Mouse (Mus musculus) liver, embryonic 14.5 days (tissue): ENCODE data around the gene Ptprj. TPM values are rescaled to one million over a fixed set of nuclear protein-coding genes. Genes with fewer than 3 reads are reported as not detected.
"Not testable (repeated sequence)": the region's sequence is repeated elsewhere in the genome, so short reads cannot be mapped to it uniquely, and the experiment has no call there.

ENCODE experiments used
- ATAC-seq: fragments of 200-750 bp; cut with Nextera tagmentation; 2 replicates; pipeline ENCODE4 v1.8.0; 2017; ENCODE audit warnings: moderate number of reproducible peaks, mild to moderate bottlenecking, moderate library complexity; ENCODE audit not compliant: insufficient read depth
- DNase-seq, 3 experiments: peaks; one replicate each; pipeline ENCODE4 v3.0.0-alpha.2; 2012 to 2013; ENCODE audit warnings: low read depth in 3 of 3, low spot score in 3 of 3
- H3K27ac ChIP-seq: fragments of 300-500 bp; sonication (generic); 2 replicates; pipeline ENCODE4 v1.5.1; 2014; ENCODE audit warnings: moderate library complexity, mild to moderate bottlenecking, control low read depth, inconsistent platforms
- H3K27me3 ChIP-seq: fragments of 300-500 bp; sonication (generic); 2 replicates; pipeline ENCODE4 v1.6.1; 2014; ENCODE audit warnings: mild to moderate bottlenecking, low read length, moderate library complexity; ENCODE audit not compliant: control insufficient read depth, insufficient read depth
- H3K36me3 ChIP-seq: fragments of 300-500 bp; sonication (generic); replicated peaks from 2 replicates; pipeline ENCODE4 v1.6.1; 2014; ENCODE audit warnings: low read depth; ENCODE audit not compliant: control insufficient read depth, insufficient read depth
- H3K4me1 ChIP-seq, 2 experiments: fragments of 200-500 bp in 1 of 2; fragments of 300-500 bp in 1 of 2; sonication (generic) in 1 of 2; replicated peaks; 2 replicates each; pipeline ENCODE4 v1.6.1; 2012 to 2014; ENCODE audit warnings: antibody characterized with exemption in 1 of 2, inconsistent platforms in 1 of 2, low read length in 1 of 2; ENCODE audit not compliant: control insufficient read depth in 2 of 2, insufficient read depth in 2 of 2
- H3K4me2 ChIP-seq: fragments of 300-500 bp; sonication (generic); 2 replicates; pipeline ENCODE4 v1.6.1; 2014; ENCODE audit warnings: low read depth, mild to moderate bottlenecking, control low read depth, moderate library complexity
- H3K4me3 ChIP-seq, 2 experiments: fragments of 200-500 bp in 1 of 2; fragments of 300-500 bp in 1 of 2; sonication (generic) in 1 of 2; 2 replicates each; pipeline ENCODE4 v1.5.1; 2012 to 2014; ENCODE audit warnings: low read depth in 2 of 2, low read length in 2 of 2, mild to moderate bottlenecking in 2 of 2, control low read depth in 1 of 2, inconsistent platforms in 1 of 2, moderate library complexity in 1 of 2; ENCODE audit not compliant: insufficient read depth in 1 of 2
- H3K9ac ChIP-seq: fragments of 300-500 bp; sonication (generic); replicated peaks from 2 replicates; pipeline ENCODE4 v1.6.1; 2014; ENCODE audit warnings: mild to moderate bottlenecking, control low read depth, moderate library complexity
- H3K9me3 ChIP-seq: fragments of 300-500 bp; sonication (generic); 2 replicates; pipeline ENCODE4 v1.6.1; 2016; ENCODE audit warnings: low read length, mixed read lengths; ENCODE audit not compliant: control insufficient read depth
- CTCF ChIP-seq: IDR thresholded peaks from 2 replicates; pipeline ENCODE4 v1.5.1; 2016; ENCODE audit warnings: antibody characterized with exemption, low read depth, control low read depth
- EP300 ChIP-seq: IDR thresholded peaks from 2 replicates; pipeline ENCODE4 v1.6.1; 2016; ENCODE audit warnings: antibody characterized with exemption, low read depth
- WGBS: fragments of 180-500 bp; shearing (Covaris S2); extraction: QIAGEN DNeasy Blood & Tissue Kit; methylation state at CpG from one replicate; pipeline ENCODE4 v1.1.7; 2014; ENCODE audit not compliant: insufficient replicate concordance; 5-methylcytosine and 5-hydroxymethylcytosine counted together
- polyA plus RNA-seq, 2 experiments: library from polyadenylated mRNA; depleted of rRNA in 1 of 2; stranded (reverse) in 1 of 2; unstranded in 1 of 2; fragments of >200 nt; fragmentation: Nextera tagmentation in 1 of 2; extraction: Ambion mirVana in 1 of 2; gene quantifications; 2 replicates each; pipeline versions ENCODE4 v1.2.1 to v1.2.3; 2012 to 2014

The Ptprj gene
- polyA plus RNA-seq, 2 experiments = 2.6 to 2.7 TPM

GRCm38 (mm10) chr2:90448967-90449740 lies 131.3 kb downstream of the Ptprj start:
- no peak for DNase-seq
- no peak for TF ChIP-seq CTCF
- no peak for TF ChIP-seq EP300
- 77% methylated on average over 15 of the region's 15 CpGs for WGBS
- Histone ChIP-seq H3K4me2 (no peak overlapping the region), H3K9me3 (no peaks in the 10 kb centered on the region), H3K9ac (no peak overlapping the region), H3K36me3 (no peaks in the 10 kb centered on the region), H3K27me3 (no peaks in the 10 kb centered on the region), H3K27ac (no peak overlapping the region), H3K4me3 (no peak overlapping the region), H3K4me1 (no peaks in the 10 kb centered on the region)
- ATAC-seq = no peak

- H3K27me3 ChIP-seq = no peaks in the 10 kb centered on the region
- H3K4me3 ChIP-seq = no peak overlapping the region
- H3K4me2 ChIP-seq = no peak overlapping the region
- WGBS = 73% methylated on average over 5 of the region's 5 CpGs
- H3K27ac ChIP-seq = no peak overlapping the region
- ATAC-seq (no peak), DNase-seq (no peak)
- TF ChIP-seq CTCF (no peak), EP300 (no peak)
- H3K9me3 ChIP-seq = no peaks in the 10 kb centered on the region
- no peak overlapping the region for H3K9ac ChIP-seq
- no peaks in the 10 kb centered on the region for H3K4me1 ChIP-seq
- no peaks in the 10 kb centered on the region for H3K36me3 ChIP-seq
Observed at GRCm38 (mm10) chr2:90443811-90444210, 136.6 kb downstream of the Ptprj start.

- not testable (repeated sequence) for H3K27me3 ChIP-seq, ATAC-seq, H3K9ac ChIP-seq, H3K27ac ChIP-seq, H3K36me3 ChIP-seq, H3K4me2 ChIP-seq, DNase-seq, H3K4me3 ChIP-seq, H3K9me3 ChIP-seq, H3K4me1 ChIP-seq
- 59% methylated on average over 4 of the region's 4 CpGs for WGBS
Observed at GRCm38 (mm10) chr2:90441811-90442210, 138.6 kb downstream of the Ptprj start.

GRCm38 (mm10) chr2:90440169-90440568 lies 140.3 kb downstream of the Ptprj start:
- not testable (repeated sequence) for H3K4me3 ChIP-seq, H3K27ac ChIP-seq, DNase-seq, H3K4me1 ChIP-seq, H3K9ac ChIP-seq, H3K36me3 ChIP-seq, H3K9me3 ChIP-seq, H3K4me2 ChIP-seq, H3K27me3 ChIP-seq, ATAC-seq

- not testable (repeated sequence) for ATAC-seq, H3K4me3 ChIP-seq, H3K4me1 ChIP-seq, H3K4me2 ChIP-seq, H3K9me3 ChIP-seq, H3K9ac ChIP-seq, H3K36me3 ChIP-seq, H3K27ac ChIP-seq, H3K27me3 ChIP-seq, DNase-seq
- 36% methylated on average over 1 of the region's 5 CpGs for WGBS
Observed at GRCm38 (mm10) chr2:90437453-90437852, 143.0 kb downstream of the Ptprj start.

- not testable (repeated sequence) for ATAC-seq, DNase-seq, H3K9ac ChIP-seq, H3K4me3 ChIP-seq, H3K27ac ChIP-seq, H3K36me3 ChIP-seq, H3K4me2 ChIP-seq, H3K27me3 ChIP-seq, H3K4me1 ChIP-seq, H3K9me3 ChIP-seq
- WGBS = no CpG with 5 or more reads among the region's 4 CpGs
Observed at GRCm38 (mm10) chr2:90429782-90430181, 150.7 kb downstream of the Ptprj start.

- not testable (repeated sequence) for H3K36me3 ChIP-seq, ATAC-seq, H3K4me2 ChIP-seq, H3K27me3 ChIP-seq, H3K9ac ChIP-seq, H3K9me3 ChIP-seq, H3K27ac ChIP-seq, H3K4me1 ChIP-seq, DNase-seq, H3K4me3 ChIP-seq
- WGBS = no CpG with 5 or more reads among the region's 11 CpGs
Observed at GRCm38 (mm10) chr2:90428988-90429717, 151.3 kb downstream of the Ptprj start.
